Mouse (Mus musculus): ENCODE measurements at regions not wholly inside any gene's neighbourhood (a gene's known extent, or its start where the extent isn't known, plus 50 kb on each side); places are given as distances from the start of the nearest gene placed in this dataset.

GRCm38 (mm10) chr3:48579971-48580370, 1177.2 kb downstream of the Pcdh18 start:
- TF ChIP-seq POLR2A (IDR thresholded peaks at IDR 0.05; ENCODE audit: control insufficient read depth in 1 of 2, insufficient read depth in 1 of 2, low read depth in 1 of 2, low read length in 2 of 2, poor library complexity in 1 of 2) (no peak), CTCF (IDR thresholded peaks at IDR 0.05 in 2 of 3, conservative IDR thresholded peaks at IDR 0.05 in 1 of 3; ENCODE audit: control insufficient read depth in 1 of 3, insufficient read depth in 1 of 3, low read depth in 2 of 3, low read length in 3 of 3, poor library complexity in 1 of 3, severe bottlenecking in 1 of 3) (no peak), ZC3H11A (IDR thresholded peaks at IDR 0.05; ENCODE audit: low read depth, low read length) (no peak), SIN3A (IDR thresholded peaks at IDR 0.05; ENCODE audit: low read length) (no peak), E2F4 (IDR thresholded peaks at IDR 0.05; ENCODE audit: borderline replicate concordance, low read depth, low read length) (no peak), MYB (IDR thresholded peaks at IDR 0.05; ENCODE audit: low read depth, low read length) (no peak), USF2 (IDR thresholded peaks at IDR 0.05; ENCODE audit: borderline replicate concordance in 1 of 2, insufficient read depth in 1 of 2, low read depth in 1 of 2, low read length in 2 of 2) (no peak), MAX (IDR thresholded peaks at IDR 0.05; ENCODE audit: low read length) (no peak), POLR2AphosphoS2 (IDR thresholded peaks at IDR 0.05; ENCODE audit: low read length) (no peak), MAZ (IDR thresholded peaks at IDR 0.05; ENCODE audit: low read depth, low read length) (no peak), EP300 (IDR thresholded peaks at IDR 0.05; ENCODE audit: low read depth in 1 of 2, low read length in 2 of 2) (no peak), HCFC1 (IDR thresholded peaks at IDR 0.05; ENCODE audit: low read depth, low read length) (no peak), TCF12 (IDR thresholded peaks at IDR 0.05; ENCODE audit: low read depth, low read length) (no peak), MYC (IDR thresholded peaks at IDR 0.05; ENCODE audit: low read depth, low read length) (no peak)
